Mouse (Mus musculus): ENCODE results near the gene Sel1l3. TPM values are rescaled to one million over a fixed set of nuclear protein-coding genes. Genes with fewer than 3 reads are reported as not detected.

The Sel1l3 gene
- polyA plus RNA-seq, 1 experiment from 2014 or later: 1.0 TPM

DNA sequence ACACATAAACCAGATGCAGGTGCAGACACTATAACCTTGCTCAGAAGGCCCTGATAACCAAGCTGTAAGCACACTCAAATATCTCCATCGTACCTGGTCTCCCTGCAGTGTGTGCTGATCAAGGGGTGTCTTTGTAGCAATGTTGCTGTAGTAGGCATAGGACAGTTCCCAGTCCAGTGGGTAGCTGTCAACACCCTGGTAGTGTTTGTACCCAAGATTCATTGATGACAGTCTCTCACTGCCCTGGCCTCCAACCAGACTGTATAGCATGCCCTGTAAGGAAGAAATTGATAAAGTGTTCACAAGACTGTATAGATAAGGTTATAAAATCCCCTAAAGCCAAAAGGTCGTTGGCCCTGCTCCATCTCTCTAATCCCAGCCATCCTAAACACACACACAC is 59.6 kb downstream of the Sel1l3 start:
- H3K4me1 ChIP-seq: peaks cover 28% of the 10 kb centered on the region
- ATAC-seq (ENCODE audit: extremely low read depth, insufficient number of reproducible peaks, low FRiP score, low TSS enrichment): 0 out of 2 replicates have a peak, but pooled peaks have one; percentile 23
- H3K9me3 ChIP-seq: no peaks in the 10 kb centered on the region
- H3K4me2 ChIP-seq: no peak overlapping the region
- 0 out of 2 replicates have a peak overlapping the region, but pooled peaks have one; percentile 0 for H3K27ac ChIP-seq (replicated peaks)
- H3K9ac ChIP-seq: no peak overlapping the region
- no peak overlapping the region for H3K4me3 ChIP-seq
- H3K27me3 ChIP-seq (replicated peaks): no peaks in the 10 kb centered on the region
- H3K36me3 ChIP-seq: no peaks in the 10 kb centered on the region
- 16% methylated on average over 2 of the region's 2 CpGs for WGBS

DNA sequence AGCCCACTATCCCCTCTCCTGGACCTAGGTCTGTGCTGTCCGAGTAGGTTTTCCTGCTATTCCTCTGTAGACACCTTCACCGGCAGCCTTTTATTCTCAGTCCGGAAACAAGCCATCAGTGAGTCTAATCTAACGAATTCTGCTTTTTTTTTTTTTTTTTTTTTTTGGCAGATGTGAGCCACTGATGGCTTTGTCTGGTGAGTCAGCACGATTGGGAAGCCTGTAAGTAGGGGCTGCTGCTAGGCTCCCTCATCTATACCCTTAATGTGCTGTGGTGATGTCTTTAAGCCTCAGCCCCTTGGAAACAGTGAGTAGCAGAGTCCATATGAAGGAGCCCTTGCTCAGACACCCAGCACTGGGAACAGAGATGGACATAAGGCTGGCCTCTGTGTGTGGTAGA is 60.6 kb downstream of the Sel1l3 start:
- Histone ChIP-seq H3K4me1 (peaks cover 28% of the 10 kb centered on the region), H3K4me2 (no peak overlapping the region), H3K4me3 (no peak overlapping the region), H3K27me3 (replicated peaks) (no peaks in the 10 kb centered on the region), H3K36me3 (no peaks in the 10 kb centered on the region), H3K27ac (replicated peaks) (no peak overlapping the region), H3K9me3 (no peaks in the 10 kb centered on the region), H3K9ac (no peak overlapping the region)
- no peak for ATAC-seq (ENCODE audit: extremely low read depth, insufficient number of reproducible peaks, low FRiP score, low TSS enrichment)
- 66% methylated on average over 5 of the region's 5 CpGs for WGBS

DNA sequence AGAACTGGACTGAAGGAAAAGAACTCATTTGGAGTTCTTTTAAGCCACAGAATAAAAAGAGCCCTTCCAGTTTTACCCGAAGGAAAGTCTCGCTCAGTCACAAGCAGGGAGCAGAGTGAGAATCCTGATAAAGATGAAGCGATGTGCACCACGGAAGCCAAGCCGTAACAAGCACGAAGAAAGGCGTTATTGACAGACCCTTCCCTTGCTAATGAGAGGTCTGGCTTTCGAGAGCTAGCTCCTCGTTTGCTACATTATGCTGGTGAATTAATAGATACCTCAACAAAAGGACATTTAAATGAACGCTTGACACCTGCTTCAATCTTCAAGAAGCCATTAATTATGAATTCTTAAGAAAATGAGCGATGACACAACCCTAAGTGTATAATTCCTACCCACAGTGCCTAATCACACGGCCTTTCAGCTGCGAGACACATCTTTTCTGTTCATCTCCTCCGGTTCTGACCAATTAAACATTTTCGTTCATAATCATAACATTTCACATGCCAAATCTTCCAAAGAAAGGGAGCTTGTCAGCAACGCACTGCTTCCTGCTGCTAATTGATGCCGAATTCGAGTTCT is 62.3 kb downstream of the Sel1l3 start:
- ATAC-seq (ENCODE audit: extremely low read depth, insufficient number of reproducible peaks, low FRiP score, low TSS enrichment): no peak

DNA sequence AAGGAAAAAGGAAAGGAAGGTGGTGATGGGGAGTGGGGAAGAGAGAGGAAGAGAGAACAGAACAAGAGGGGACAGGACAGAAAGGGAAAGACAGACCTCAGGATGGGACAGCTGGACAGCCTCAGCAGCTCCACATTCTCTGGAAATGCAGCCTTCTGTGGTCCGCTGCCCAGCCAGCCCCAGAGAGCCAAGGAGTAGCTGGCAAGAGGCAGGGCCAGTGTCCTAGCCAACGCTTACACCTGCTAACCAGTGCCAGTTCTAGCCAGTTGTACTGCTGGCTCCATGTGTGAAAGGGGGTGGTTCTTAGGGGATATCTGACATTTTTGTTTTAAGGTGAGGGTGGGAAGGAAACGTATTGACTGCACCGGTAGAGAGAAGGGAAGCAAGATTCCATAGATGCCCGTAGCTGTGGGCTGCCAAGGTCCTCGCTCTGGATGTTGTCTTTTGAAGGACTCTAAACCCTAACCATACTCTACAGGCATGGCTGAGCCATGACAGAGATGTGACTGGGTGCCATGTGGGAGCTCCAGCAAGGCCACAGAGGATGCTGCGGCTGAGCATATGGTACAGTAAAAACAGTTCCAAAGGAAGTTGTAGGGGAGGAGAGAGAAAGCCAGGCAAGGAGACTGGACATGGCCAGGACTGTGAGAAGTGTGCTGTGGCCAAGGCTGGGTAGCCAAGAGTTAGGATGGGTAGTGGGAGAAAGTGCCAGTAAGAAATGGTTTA is 64.6 kb downstream of the Sel1l3 start:
- no peaks in the 10 kb centered on the region for H3K27me3 ChIP-seq (replicated peaks)
- H3K36me3 ChIP-seq: no peaks in the 10 kb centered on the region
- peaks cover 27% of the 10 kb centered on the region for H3K4me1 ChIP-seq
- no peak overlapping the region for H3K4me2 ChIP-seq
- no peak overlapping the region for H3K4me3 ChIP-seq
- peaks cover 5% of the 10 kb centered on the region; the same call in 1 of the 2 replicates for H3K9me3 ChIP-seq
- 78% methylated on average over 7 of the region's 7 CpGs for WGBS
- H3K9ac ChIP-seq: no peak overlapping the region
- no peak for ATAC-seq (ENCODE audit: extremely low read depth, insufficient number of reproducible peaks, low FRiP score, low TSS enrichment)
- no peak overlapping the region for H3K27ac ChIP-seq (replicated peaks)

More for the DNA sequence above, 62.3 kb downstream of the Sel1l3 start:
- Histone ChIP-seq H3K4me1 (peaks cover 37% of the 10 kb centered on the region), H3K9me3 (no peaks in the 10 kb centered on the region), H3K36me3 (no peaks in the 10 kb centered on the region), H3K27ac (replicated peaks) (no peak overlapping the region), H3K4me2 (no peak overlapping the region), H3K27me3 (replicated peaks) (no peaks in the 10 kb centered on the region), H3K4me3 (no peak overlapping the region), H3K9ac (no peak overlapping the region)
- 68% methylated on average over 18 of the region's 18 CpGs for WGBS

DNA sequence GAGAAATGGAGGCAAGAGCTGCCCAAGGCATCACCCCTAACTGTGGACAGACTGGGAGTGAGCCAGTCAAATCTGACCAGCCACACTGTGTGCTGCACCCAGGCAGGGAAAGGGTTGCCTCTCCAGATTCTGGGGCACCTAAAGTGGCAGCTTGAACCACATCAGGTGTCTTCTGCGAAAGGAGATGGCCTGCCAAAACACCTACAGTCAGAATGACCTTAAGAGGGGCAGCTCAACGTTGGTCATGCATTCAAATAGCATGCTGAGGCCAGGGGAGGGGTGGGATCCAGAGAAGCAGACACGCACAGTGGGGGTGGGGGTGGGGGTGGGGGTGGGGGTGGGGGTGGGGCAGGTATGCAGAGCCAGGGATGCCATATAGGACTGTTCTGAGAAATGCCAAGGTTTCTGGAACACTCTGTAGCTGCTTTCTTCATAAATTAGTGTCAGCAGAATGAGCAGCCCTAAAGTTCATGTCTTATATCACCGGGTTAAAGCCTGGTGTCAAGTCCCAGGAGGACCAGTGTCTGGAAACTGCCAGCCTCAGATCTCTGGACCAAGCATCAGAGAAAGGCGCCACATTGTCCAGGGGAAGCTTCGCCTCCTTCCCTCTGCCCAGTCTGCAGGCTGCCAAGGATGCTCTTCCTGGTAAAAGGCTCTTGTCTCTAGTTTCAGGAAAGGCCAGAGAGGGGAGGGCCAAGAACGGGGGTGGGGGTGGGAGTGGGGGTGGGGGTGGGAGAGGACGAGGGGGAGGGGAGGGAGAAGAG is 65.4 kb downstream of the Sel1l3 start:
- Histone ChIP-seq H3K4me2 (no peak overlapping the region), H3K9me3 (peaks cover 5% of the 10 kb centered on the region; the same call in 1 of the 2 replicates), H3K9ac (no peak overlapping the region), H3K4me3 (no peak overlapping the region), H3K27me3 (replicated peaks) (no peaks in the 10 kb centered on the region), H3K27ac (replicated peaks) (no peak overlapping the region), H3K36me3 (no peaks in the 10 kb centered on the region), H3K4me1 (peaks cover 19% of the 10 kb centered on the region)
- no peak for ATAC-seq (ENCODE audit: extremely low read depth, insufficient number of reproducible peaks, low FRiP score, low TSS enrichment)
- 57% methylated on average over 8 of the region's 8 CpGs for WGBS

DNA sequence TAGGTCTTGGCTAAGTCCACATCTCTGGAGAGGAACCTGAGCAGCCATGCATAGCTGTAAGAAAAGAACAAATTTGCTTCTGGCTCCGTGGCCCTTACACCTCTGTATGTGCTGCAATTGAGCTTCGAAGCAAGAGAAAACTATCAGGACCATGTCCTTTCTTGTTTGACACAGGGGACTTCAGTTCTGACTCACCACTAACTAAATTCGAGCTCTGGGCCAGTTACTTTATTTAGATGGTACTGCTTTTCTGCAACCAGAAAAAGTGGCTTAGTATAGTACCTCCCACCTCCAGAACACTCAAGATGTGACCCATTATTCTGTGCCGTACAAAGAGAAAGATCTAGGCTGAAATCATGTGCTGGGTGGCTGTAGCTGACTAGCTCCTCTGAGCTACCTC is 66.3 kb downstream of the Sel1l3 start:
- Histone ChIP-seq H3K9me3 (peaks cover 5% of the 10 kb centered on the region; the same call in 1 of the 2 replicates), H3K4me2 (no peak overlapping the region), H3K27ac (replicated peaks) (no peak overlapping the region), H3K4me3 (no peak overlapping the region), H3K36me3 (no peaks in the 10 kb centered on the region), H3K27me3 (replicated peaks) (no peaks in the 10 kb centered on the region), H3K4me1 (peaks cover 20% of the 10 kb centered on the region), H3K9ac (no peak overlapping the region)
- no peak for ATAC-seq (ENCODE audit: extremely low read depth, insufficient number of reproducible peaks, low FRiP score, low TSS enrichment)
- WGBS: 74% methylated on average over 4 of the region's 4 CpGs

DNA sequence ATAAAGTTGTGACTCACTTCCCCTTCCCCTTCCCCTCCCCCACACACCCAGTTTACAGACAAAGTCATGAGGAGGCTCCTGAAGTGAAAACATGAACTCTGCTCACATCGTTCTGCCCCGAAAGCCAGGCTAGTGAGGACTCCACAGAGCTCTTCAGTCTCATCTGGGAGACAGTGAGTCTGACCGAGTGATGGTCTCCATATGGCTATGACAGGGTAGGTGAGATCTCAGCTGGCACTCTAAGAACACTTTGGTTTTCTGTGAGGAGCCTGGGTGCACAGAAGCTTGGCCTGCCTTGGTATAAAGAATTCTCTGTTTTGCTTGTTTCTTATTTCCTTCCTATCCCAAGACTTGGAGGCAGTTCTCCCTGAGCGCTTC is 67.1 kb downstream of the Sel1l3 start:
- Histone ChIP-seq H3K4me2 (no peak overlapping the region), H3K4me1 (peaks cover 20% of the 10 kb centered on the region), H3K27ac (replicated peaks) (no peak overlapping the region), H3K36me3 (no peaks in the 10 kb centered on the region), H3K9ac (no peak overlapping the region), H3K9me3 (peaks cover 7% of the 10 kb centered on the region; the same call in 1 of the 2 replicates), H3K4me3 (no peak overlapping the region), H3K27me3 (replicated peaks) (no peaks in the 10 kb centered on the region)
- ATAC-seq (ENCODE audit: extremely low read depth, insufficient number of reproducible peaks, low FRiP score, low TSS enrichment): no peak
- 60% methylated on average over 4 of the region's 4 CpGs for WGBS

DNA sequence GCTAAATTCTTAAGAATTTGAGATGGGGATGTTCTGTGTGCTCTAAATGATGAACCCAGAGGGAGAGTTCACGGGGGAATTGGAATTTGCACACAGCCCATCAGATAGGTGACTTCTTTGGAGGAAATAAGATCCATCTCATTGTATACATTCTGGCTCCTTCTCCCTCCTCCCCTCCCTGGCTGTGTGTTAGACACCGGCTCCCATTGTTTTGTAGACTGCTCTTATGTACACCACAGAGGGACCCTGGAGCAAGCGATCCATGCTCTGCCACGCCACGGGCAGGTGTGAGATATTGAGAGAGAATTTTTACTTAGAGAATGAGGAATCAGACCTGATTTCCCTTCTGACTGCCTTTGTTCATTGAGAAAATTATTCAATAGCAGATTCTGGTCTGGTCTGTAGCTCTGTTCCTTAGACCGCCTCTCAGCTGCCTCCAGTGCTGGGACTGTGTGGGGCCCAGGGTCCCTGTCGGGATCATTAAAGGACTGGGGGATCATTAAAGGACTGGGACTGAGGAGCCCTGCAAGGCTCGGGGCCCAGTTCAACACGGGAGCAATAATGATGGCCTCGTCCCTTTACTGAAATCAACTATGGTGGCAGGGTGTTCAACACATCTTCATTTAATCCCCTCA is 67.6 kb downstream of the Sel1l3 start:
- Histone ChIP-seq H3K36me3 (no peaks in the 10 kb centered on the region), H3K9me3 (peaks cover 11% of the 10 kb centered on the region; the same call in 1 of the 2 replicates), H3K4me2 (no peak overlapping the region), H3K27me3 (replicated peaks) (no peaks in the 10 kb centered on the region), H3K4me3 (no peak overlapping the region), H3K27ac (replicated peaks) (no peak overlapping the region), H3K9ac (no peak overlapping the region), H3K4me1 (peaks cover 20% of the 10 kb centered on the region)
- ATAC-seq (ENCODE audit: extremely low read depth, insufficient number of reproducible peaks, low FRiP score, low TSS enrichment): no peak
- WGBS: 68% methylated on average over 10 of the region's 10 CpGs

DNA sequence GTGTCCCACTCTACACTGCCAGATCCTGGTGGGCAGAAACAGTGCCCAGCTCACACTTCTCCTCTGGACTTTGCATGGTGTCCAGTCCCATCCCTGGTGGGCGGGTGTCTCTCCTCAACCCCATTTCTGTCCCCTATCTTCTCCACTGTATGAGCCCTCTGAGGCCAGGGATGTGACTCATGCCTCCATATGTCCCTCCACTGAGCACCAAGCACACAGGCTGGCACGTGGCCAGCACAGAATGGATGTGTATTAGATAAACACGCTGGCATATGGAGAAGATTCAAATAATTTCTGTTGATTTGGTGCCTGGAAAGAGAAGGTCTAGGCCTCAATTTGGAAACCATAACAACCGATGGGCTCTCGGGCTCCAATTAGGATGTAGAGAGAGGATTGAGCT is 71.1 kb downstream of the Sel1l3 start:
- H3K9ac ChIP-seq: no peak overlapping the region
- 76% methylated on average over 5 of the region's 5 CpGs for WGBS
- H3K4me2 ChIP-seq: no peak overlapping the region
- peaks cover 38% of the 10 kb centered on the region for H3K4me1 ChIP-seq
- ATAC-seq (ENCODE audit: extremely low read depth, insufficient number of reproducible peaks, low FRiP score, low TSS enrichment): no peak
- no peak overlapping the region for H3K27ac ChIP-seq (replicated peaks)
- no peak overlapping the region for H3K4me3 ChIP-seq
- H3K27me3 ChIP-seq (replicated peaks): no peaks in the 10 kb centered on the region
- peaks cover 11% of the 10 kb centered on the region; the same call in 1 of the 2 replicates for H3K9me3 ChIP-seq
- no peaks in the 10 kb centered on the region for H3K36me3 ChIP-seq

DNA sequence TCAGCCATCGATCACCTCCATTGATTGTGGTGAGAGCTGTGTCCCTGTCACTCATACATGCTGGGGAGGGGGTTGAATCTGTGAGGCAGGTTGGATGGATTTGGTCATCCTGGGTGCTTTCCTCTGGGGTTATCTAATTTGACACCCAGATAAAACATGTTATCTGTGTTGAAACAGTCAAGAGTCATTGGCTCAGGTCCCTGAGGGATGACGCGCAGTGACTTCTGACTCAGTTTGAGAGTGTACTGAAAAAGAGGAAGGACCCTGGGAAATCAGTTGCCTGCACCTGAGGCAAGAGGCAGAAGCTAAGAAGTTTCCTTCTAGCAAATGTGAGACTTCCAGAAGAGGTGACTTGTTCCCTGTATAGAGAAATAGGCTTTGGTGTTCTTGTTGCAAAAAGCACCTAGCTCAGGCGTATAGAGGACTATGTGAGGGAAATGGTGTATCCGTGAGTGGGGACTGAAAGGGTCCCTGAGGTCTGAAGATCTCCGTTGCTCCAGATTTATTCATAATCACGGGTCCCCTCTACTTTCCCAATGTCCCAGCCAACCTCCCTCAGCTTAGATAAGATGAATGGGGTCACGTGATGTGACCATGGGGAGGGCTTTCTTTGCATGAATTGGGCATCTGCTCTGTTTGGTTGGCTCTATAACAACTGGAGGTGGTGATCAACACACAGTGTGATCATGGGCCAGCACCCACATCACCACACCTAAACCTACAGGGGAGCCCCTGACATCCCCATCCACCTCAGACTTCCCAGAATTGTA is 73.4 kb downstream of the Sel1l3 start:
- H3K4me1 ChIP-seq: peaks cover 24% of the 10 kb centered on the region
- 78% methylated on average over 8 of the region's 8 CpGs for WGBS
- no peaks in the 10 kb centered on the region for H3K27me3 ChIP-seq (replicated peaks)
- H3K4me3 ChIP-seq: no peak overlapping the region
- no peaks in the 10 kb centered on the region for H3K36me3 ChIP-seq
- ATAC-seq (ENCODE audit: extremely low read depth, insufficient number of reproducible peaks, low FRiP score, low TSS enrichment): no peak
- no peak overlapping the region for H3K9ac ChIP-seq
- H3K27ac ChIP-seq (replicated peaks): no peak overlapping the region
- peaks cover 11% of the 10 kb centered on the region; the same call in 1 of the 2 replicates for H3K9me3 ChIP-seq
- H3K4me2 ChIP-seq: no peak overlapping the region
